Mouse (Mus musculus) forebrain, postnatal 0 days (tissue): ENCODE measurements around the gene Pigu. TPM values are rescaled to one million over a fixed set of nuclear protein-coding genes. Genes with fewer than 3 reads are reported as not detected.

Source experiments
- ATAC-seq: fragments of 200-750 bp; cut with Nextera tagmentation; 2 replicates; pipeline ENCODE4 v1.8.0; 2017; ENCODE audit warnings: mild to moderate bottlenecking, moderate library complexity
- DNase-seq: peaks from one replicate; pipeline ENCODE4 v3.0.0-alpha.2; 2015
- H3K27ac ChIP-seq: fragments of 300-500 bp; sonication (generic); 2 replicates; pipeline ENCODE4 v1.5.1; 2014; ENCODE audit warnings: low read depth, mild to moderate bottlenecking, antibody characterized with exemption, low read length, moderate library complexity, mixed read lengths
- H3K27me3 ChIP-seq: fragments of 300-500 bp; sonication (generic); 2 replicates; pipeline ENCODE4 v1.6.1; 2014; ENCODE audit warnings: mild to moderate bottlenecking, low read length, mixed read lengths; ENCODE audit not compliant: insufficient read depth
- H3K36me3 ChIP-seq: fragments of 300-500 bp; sonication (generic); 2 replicates; pipeline ENCODE4 v1.6.1; 2014; ENCODE audit warnings: mild to moderate bottlenecking, moderate library complexity; ENCODE audit not compliant: insufficient read depth
- H3K4me1 ChIP-seq: fragments of 300-500 bp; sonication (generic); 2 replicates; pipeline ENCODE4 v1.6.1; 2014; ENCODE audit warnings: antibody characterized with exemption; ENCODE audit not compliant: insufficient read depth
- H3K4me2 ChIP-seq: fragments of 300-500 bp; sonication (generic); 2 replicates; pipeline ENCODE4 v1.6.1; 2014; ENCODE audit warnings: low read depth, mild to moderate bottlenecking, moderate library complexity
- H3K4me3 ChIP-seq: fragments of 300-500 bp; sonication (generic); 2 replicates; pipeline ENCODE4 v1.5.1; 2014; ENCODE audit warnings: low read depth, low read length, mixed read lengths
- H3K9ac ChIP-seq: fragments of 300-500 bp; sonication (generic); 2 replicates; pipeline ENCODE4 v1.6.1; 2014; ENCODE audit warnings: mild to moderate bottlenecking
- H3K9me3 ChIP-seq: fragments of 300-500 bp; sonication (generic); 2 replicates; pipeline ENCODE4 v1.6.1; 2016; ENCODE audit warnings: low read length
- CTCF ChIP-seq: sonication (generic); IDR thresholded peaks from 2 replicates; pipeline ENCODE4 v1.5.1; 2016; ENCODE audit warnings: antibody characterized with exemption, control low read depth, low read depth
- WGBS: fragments of 180-500 bp; shearing (Covaris S2); extraction: QIAGEN DNeasy Blood & Tissue Kit; methylation state at CpG from one replicate; pipeline ENCODE4 v1.1.7; 2014; 5-methylcytosine and 5-hydroxymethylcytosine counted together
- polyA plus RNA-seq: library from polyadenylated mRNA; unstranded; fragments of >200 nt; fragmentation: Nextera tagmentation; extraction: Ambion mirVana; gene quantifications from 2 replicates; pipeline ENCODE4 v1.2.1, GENCODE M21; 2015
- total RNA-seq: library from RNA; depleted of rRNA; stranded (reverse); fragments of >200 nt; gene quantifications from 2 replicates; pipeline ENCODE4 v1.2.3, GENCODE M21; 2014

Gene Pigu
- total and polyA plus RNA-seq, 2 experiments from 2014 or later: 31.2 to 50.7 TPM

DNA sequence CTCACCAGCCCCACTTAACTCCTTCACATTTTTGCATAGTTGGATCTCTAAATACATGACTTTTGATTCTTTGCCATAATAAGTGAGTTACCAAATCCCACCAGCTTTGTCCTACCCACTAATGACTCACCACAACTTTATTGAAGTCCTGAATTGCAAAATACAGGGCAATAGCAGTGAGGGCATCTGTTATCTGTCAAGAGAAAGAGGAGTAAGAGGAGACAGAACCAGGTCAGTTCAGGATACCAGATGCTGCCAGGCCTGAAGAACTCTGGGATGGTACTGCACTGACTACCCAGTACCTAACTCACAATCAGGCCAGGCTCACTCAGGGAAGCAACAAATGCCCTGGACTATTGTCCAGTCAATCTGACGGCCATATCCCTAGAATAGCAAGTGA lies 22.0 kb downstream of the Pigu start:
- no peak overlapping the region for H3K4me3 ChIP-seq
- H3K27me3 ChIP-seq: no peaks in the 10 kb centered on the region
- peaks cover 31% of the 10 kb centered on the region for H3K36me3 ChIP-seq
- H3K9ac ChIP-seq: no peak overlapping the region
- 93% methylated on average over 1 of the region's 1 CpGs for WGBS
- no peak overlapping the region for H3K27ac ChIP-seq
- no peak for DNase-seq
- ATAC-seq: no peak
- no peaks in the 10 kb centered on the region for H3K9me3 ChIP-seq
- H3K4me1 ChIP-seq: no peaks in the 10 kb centered on the region
- TF ChIP-seq CTCF: no peak
- H3K4me2 ChIP-seq: no peak overlapping the region

DNA sequence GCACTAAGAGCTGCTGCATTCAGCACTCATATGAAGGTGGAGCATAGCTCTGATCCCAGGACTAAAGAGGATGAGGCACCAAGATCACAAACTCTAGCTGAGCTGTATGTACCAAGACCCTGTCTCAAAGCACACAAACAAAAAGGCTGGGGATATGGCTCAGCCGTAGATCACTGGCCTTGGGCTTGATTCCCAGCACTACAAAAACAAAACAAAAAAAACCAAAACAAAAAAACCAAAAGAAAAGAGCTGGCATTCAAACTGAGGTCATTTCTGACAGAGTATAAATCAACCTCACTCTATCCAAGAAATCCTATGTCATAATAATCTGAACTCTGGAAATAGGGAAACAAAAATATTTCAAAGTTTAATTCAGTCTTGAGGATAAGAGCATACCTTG lies 23.8 kb downstream of the Pigu start:
- Histone ChIP-seq H3K4me3 (no peak overlapping the region), H3K4me2 (no peak overlapping the region), H3K36me3 (peaks cover 38% of the 10 kb centered on the region), H3K27me3 (no peaks in the 10 kb centered on the region), H3K27ac (no peak overlapping the region), H3K9ac (no peak overlapping the region), H3K9me3 (no peaks in the 10 kb centered on the region), H3K4me1 (no peaks in the 10 kb centered on the region)
- TF ChIP-seq CTCF: no peak
- WGBS: 76% methylated on average over 1 of the region's 1 CpGs
- ATAC-seq: no peak
- no peak for DNase-seq

DNA sequence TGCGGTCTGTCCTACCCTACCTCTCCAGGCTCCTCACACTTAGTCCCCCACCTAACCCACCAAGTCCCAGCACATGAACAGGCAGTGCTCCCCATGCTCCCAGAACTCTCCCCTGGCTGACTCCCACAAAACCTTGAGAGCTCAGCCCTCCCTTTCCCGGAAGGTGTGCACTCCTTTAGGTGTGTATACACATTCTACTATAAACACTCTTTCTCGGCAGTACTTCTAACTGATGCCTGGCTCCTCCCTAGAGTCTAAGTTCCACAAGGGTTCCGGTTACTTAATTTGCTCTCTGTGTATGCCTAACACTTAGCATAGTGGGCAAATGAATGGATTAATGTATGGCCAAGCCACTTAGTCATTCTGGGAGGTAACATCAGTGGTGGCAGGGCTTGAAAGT lies 25.9 kb downstream of the Pigu start:
- Histone ChIP-seq H3K36me3 (peaks cover 50% of the 10 kb centered on the region), H3K4me1 (no peaks in the 10 kb centered on the region)
- ATAC-seq: no peak

DNA sequence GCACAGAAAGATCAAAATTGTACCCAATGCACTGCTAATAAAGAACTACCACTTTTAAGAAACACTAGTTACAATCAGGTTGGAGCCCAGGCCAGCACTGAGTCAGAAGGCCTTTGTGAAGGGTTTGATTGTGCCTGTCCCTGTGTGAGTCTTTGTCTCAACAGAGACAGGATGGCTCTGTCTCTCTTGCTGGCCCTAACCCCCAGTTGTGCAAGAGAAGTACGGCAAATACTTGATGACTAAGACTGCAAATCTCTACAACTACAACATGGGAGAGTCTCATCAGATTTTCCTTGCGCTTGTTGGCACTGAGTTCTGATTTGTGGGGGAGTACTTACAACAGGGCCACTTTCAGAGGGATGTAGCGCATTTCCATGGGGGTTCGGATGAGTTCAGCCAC lies 26.4 kb downstream of the Pigu start:
- Histone ChIP-seq H3K27ac (no peak overlapping the region), H3K9ac (no peak overlapping the region), H3K4me1 (no peaks in the 10 kb centered on the region), H3K27me3 (no peaks in the 10 kb centered on the region), H3K4me2 (no peak overlapping the region), H3K36me3 (peaks cover 54% of the 10 kb centered on the region), H3K9me3 (no peaks in the 10 kb centered on the region), H3K4me3 (no peak overlapping the region)
- TF ChIP-seq CTCF: no peak
- DNase-seq (no peak), ATAC-seq (no peak)
- 91% methylated on average over 4 of the region's 4 CpGs for WGBS

More for the DNA sequence above, 25.9 kb downstream of the Pigu start:
- Histone ChIP-seq H3K9ac (no peak overlapping the region), H3K9me3 (no peaks in the 10 kb centered on the region), H3K27me3 (no peaks in the 10 kb centered on the region), H3K27ac (no peak overlapping the region), H3K4me3 (no peak overlapping the region), H3K4me2 (no peak overlapping the region)
- 91% methylated on average over 4 of the region's 4 CpGs for WGBS
- no peak for TF ChIP-seq CTCF
- DNase-seq: no peak

DNA sequence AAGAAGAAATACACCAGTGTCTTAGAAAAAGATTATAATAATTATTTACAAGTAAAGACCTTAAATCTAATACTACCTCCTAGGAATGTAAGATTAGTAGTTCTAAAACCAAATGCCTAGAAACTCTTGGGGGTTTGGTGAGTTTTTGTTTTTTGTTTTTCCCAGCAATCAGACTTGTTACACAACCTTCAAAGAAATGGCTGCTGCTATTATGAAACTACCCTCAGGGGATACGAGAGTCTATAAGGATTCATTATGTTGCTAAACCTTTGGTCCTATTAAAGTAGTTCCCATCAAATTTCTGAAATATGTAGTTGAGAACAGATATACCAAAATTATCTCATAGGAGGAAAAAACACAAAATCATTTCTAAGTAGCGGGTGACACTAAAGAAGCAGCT lies 27.5 kb downstream of the Pigu start:
- no peak overlapping the region for H3K9ac ChIP-seq
- peaks cover 52% of the 10 kb centered on the region for H3K36me3 ChIP-seq
- DNase-seq (no peak), ATAC-seq (no peak)
- no peak overlapping the region for H3K4me3 ChIP-seq
- H3K4me1 ChIP-seq: no peaks in the 10 kb centered on the region
- H3K27ac ChIP-seq: no peak overlapping the region
- no peaks in the 10 kb centered on the region for H3K9me3 ChIP-seq
- H3K4me2 ChIP-seq: no peak overlapping the region
- H3K27me3 ChIP-seq: no peaks in the 10 kb centered on the region
- TF ChIP-seq CTCF: no peak
- WGBS: 85% methylated on average over 2 of the region's 2 CpGs

DNA sequence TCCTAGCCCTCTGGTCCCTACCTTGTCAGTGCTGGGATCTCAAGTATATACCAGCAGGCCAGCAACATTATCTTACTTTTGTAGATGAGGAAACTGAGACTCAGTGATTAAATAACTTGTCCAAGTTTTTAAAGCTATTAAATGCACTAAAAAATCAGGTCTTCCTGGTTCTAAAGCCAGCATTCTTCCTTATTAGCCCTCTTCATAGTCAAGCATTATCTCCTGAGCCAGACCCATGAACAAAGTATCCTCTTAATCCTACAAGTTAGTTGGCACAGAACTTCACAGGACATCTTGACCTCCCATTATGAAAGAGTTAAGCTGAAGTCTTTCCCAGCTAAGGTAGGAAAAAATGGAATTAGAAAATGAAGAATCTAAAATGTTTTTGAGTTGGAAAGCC lies 28.3 kb downstream of the Pigu start:
- Histone ChIP-seq H3K27me3 (no peaks in the 10 kb centered on the region), H3K4me1 (no peaks in the 10 kb centered on the region), H3K4me3 (no peak overlapping the region), H3K27ac (no peak overlapping the region), H3K9me3 (no peaks in the 10 kb centered on the region), H3K9ac (no peak overlapping the region), H3K36me3 (peaks cover 47% of the 10 kb centered on the region), H3K4me2 (no peak overlapping the region)
- ATAC-seq (no peak), DNase-seq (no peak)
- TF ChIP-seq CTCF: no peak

DNA sequence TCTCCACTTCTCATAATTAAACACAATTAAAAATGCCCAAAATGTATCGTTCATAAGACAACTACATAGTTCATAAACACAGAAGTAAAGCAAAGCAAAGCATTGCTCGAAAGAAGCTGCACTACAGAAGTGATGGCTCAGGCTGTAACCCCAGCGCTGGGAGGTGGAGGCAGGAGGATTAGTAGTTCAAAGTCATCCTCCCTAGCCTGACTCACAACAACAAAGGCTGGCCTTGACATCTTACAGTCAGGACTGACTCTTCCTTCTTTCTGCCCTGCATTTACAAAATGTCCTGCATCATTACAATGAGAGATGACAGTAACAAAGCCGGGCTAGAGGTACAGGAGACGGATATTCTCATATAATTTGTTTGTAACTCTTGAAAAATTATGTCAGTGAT lies 29.3 kb downstream of the Pigu start:
- H3K4me2 ChIP-seq: no peak overlapping the region
- no peak for ATAC-seq
- WGBS: 95% methylated on average over 5 of the region's 5 CpGs
- H3K9me3 ChIP-seq: no peaks in the 10 kb centered on the region
- H3K27ac ChIP-seq: no peak overlapping the region
- H3K36me3 ChIP-seq: peaks cover 40% of the 10 kb centered on the region
- no peak overlapping the region for H3K9ac ChIP-seq
- no peaks in the 10 kb centered on the region for H3K4me1 ChIP-seq
- DNase-seq: no peak
- H3K27me3 ChIP-seq: no peaks in the 10 kb centered on the region
- H3K4me3 ChIP-seq: no peak overlapping the region
- TF ChIP-seq CTCF: no peak

DNA sequence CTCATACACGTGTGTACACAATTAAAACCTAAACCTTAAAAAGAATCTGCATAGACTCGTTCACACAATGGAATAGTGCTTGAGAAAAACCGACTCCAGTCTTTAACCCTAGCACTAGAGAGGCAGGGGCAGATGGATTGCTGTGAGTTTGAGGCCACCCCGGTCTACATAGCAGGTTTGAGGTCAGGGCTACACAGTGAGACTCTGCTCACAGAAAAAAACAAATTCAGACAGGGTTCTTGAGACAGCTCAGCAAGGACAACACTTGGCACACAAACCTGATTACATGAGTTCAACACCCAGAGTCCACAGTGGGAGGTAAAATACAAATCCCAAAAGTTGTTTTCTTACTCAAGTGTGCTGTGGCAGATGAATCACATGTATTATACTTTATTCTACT lies 31.2 kb downstream of the Pigu start:
- Histone ChIP-seq H3K27me3 (no peaks in the 10 kb centered on the region), H3K9ac (no peak overlapping the region), H3K4me2 (no peak overlapping the region), H3K4me1 (no peaks in the 10 kb centered on the region), H3K36me3 (peaks cover 34% of the 10 kb centered on the region), H3K27ac (no peak overlapping the region), H3K4me3 (no peak overlapping the region), H3K9me3 (no peaks in the 10 kb centered on the region)
- DNase-seq (no peak), ATAC-seq (no peak)
- 90% methylated on average over 4 of the region's 4 CpGs for WGBS
- TF ChIP-seq CTCF: no peak
